Mouse (Mus musculus): ENCODE results near the gene B3gnt7.

DNA sequence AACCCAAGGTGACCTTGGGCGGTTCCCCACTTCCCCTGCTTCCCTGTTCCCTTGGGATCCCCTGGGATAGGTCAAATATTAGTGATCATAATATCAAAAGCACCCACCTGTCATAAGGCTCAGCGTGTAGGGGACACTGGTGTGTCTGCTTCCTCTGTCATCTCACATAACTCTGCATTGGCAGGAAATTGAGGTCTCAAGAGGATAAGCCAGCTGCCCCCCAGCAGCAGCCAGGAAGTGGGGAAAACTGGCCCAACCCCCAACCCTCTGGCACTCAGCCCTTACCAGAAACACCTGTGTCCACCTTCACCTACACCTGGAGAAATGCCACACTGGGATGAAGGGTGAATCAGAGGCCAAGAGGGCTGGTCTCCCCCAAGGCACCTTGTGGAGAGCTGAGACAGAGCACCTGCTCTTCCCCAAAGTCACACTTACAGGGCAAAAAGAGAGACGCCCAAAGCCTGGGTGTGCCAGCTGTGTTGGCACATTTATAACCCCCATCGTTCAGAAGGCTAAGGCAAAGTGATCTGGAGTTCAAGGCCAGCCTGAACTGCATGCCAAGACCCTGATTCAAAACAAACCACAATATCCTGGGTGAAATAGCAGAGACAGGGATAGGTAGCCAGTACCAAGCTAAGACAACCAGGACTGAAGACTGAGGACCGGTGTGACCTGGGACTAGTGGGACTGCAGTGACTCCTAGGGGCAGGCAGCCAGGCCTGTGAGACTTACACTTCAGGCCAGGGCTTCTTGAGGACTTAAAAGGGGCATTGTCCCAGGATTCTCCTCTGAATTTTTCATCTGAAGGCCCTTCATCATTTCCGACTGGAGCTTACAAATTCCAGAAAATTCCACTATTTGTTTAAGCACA, 1.2 kb upstream of the B3gnt7 start:
- no peak for TF ChIP-seq POLR2A (IDR thresholded peaks at IDR 0.05; ENCODE audit: extremely low read depth, insufficient read depth, low read length)
- TF ChIP-seq CTCF (IDR thresholded peaks at IDR 0.05; ENCODE audit: extremely low read depth, insufficient read depth, low read length), result 0 out of 2 replicates have a peak, but pooled peaks have one; percentile 17
